12 mouse cellular contexts compared by ENCODE assay signal in the genomic region with DNA sequence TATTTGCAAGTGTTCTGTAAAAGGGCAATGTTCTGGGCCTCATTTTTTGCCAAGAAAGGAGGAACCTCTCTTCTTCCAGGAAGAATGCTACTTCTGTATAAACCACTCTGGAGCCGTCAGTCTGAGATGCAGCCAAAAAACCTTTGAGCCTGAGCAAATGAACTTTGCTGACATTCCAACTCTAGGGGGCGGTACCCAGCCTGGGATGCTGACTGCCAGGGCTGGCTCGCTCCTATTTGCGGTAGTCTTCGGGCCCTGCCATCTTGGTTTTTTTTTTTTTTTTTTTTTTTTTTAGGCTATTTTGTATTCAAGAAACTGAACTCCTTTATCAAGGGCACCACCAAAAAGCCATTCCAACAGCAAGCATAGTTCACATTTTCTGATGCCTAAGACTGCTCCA.
DNase-seq lines count a peak whose midpoint lies in the region; ATAC-seq and TF ChIP-seq lines count a peak whose summit lies in the region.
"Had no signal": no experiment of that assay in that cellular context is flagged by ENCODE, and none has a peak within 500 bp of the region (broad histone marks: within the 10 kb centered on the region; RNA-seq: fewer than 3 reads in every experiment).

No protein-coding gene starts in this region.

- WGBS in liver, embryonic 14.5 days (ENCODE audit: insufficient replicate concordance), result 84% methylated on average over 5 of the region's 5 CpGs
- WGBS in liver, postnatal 0 days (ENCODE audit: insufficient replicate concordance), result 68% methylated on average over 5 of the region's 5 CpGs

- no peaks in the 10 kb centered on the region for H3K4me1 ChIP-seq in liver, embryonic 14.5 days (replicated peaks; ENCODE audit: control insufficient read depth in 2 of 2, insufficient read depth in 2 of 2, low read length in 1 of 2)
- no peaks in the 10 kb centered on the region for H3K4me1 ChIP-seq in liver, postnatal 0 days (ENCODE audit: insufficient read depth)
- no peaks in the 10 kb centered on the region for H3K4me1 ChIP-seq in ES-Bruce4 (ENCODE audit: control insufficient read depth, insufficient read depth, low read length)
- H3K4me1 ChIP-seq: heart, embryonic 10.5 days; hindbrain, embryonic 12.5 days; limb, embryonic 12.5 days had no signal

- no peak overlapping the region for H3K4me2 ChIP-seq in liver, embryonic 14.5 days (ENCODE audit: low read depth)
- no peak overlapping the region for H3K4me2 ChIP-seq in liver, postnatal 0 days (ENCODE audit: low read depth, low read length)
- H3K4me2 ChIP-seq: hindbrain, embryonic 12.5 days; limb, embryonic 12.5 days had no signal

- H3K9ac ChIP-seq in liver, embryonic 14.5 days (replicated peaks), result no peak overlapping the region
- no peak overlapping the region for H3K9ac ChIP-seq in liver, postnatal 0 days (replicated peaks)
- no peak overlapping the region for H3K9ac ChIP-seq in ES-Bruce4 (ENCODE audit: low read depth, poor library complexity, severe bottlenecking)
- H3K9ac ChIP-seq: hindbrain, embryonic 12.5 days; limb, embryonic 12.5 days had no signal

- no peaks in the 10 kb centered on the region for H3K36me3 ChIP-seq in liver, embryonic 14.5 days (replicated peaks; ENCODE audit: control insufficient read depth, insufficient read depth, low read depth)
- no peaks in the 10 kb centered on the region for H3K36me3 ChIP-seq in liver, postnatal 0 days (replicated peaks; ENCODE audit: insufficient read depth, low read length)
- no peaks in the 10 kb centered on the region for H3K36me3 ChIP-seq in ES-Bruce4 (ENCODE audit: control insufficient read depth, insufficient read depth, low read length, poor library complexity, severe bottlenecking)
- H3K36me3 ChIP-seq: heart, embryonic 10.5 days; hindbrain, embryonic 12.5 days; limb, embryonic 12.5 days had no signal

- H3K4me3 ChIP-seq in liver, embryonic 14.5 days (ENCODE audit: insufficient read depth in 1 of 2, low read depth in 2 of 2, low read length in 2 of 2), result no peak overlapping the region
- no peak overlapping the region for H3K4me3 ChIP-seq in liver, postnatal 0 days (ENCODE audit: low read depth, low read length)
- H3K4me3 ChIP-seq in ES-Bruce4 (ENCODE audit: low read depth, low read length), result no peak overlapping the region
- H3K4me3 ChIP-seq: heart, embryonic 10.5 days; hindbrain, embryonic 12.5 days; limb, embryonic 12.5 days had no signal

- peak; percentile 49 for DNase-seq in heart, adult 11 months
- DNase-seq in heart, adult 8-10 months (ENCODE audit: low spot score), result no peak
- no peak for DNase-seq in liver, embryonic 14.5 days (ENCODE audit: low read depth in 3 of 3, low spot score in 3 of 3)
- DNase-seq in liver, postnatal 0 days, result no peak
- peak; percentile 34 to 44 for DNase-seq in kidney, postnatal 25 days
- no peak for DNase-seq in left cerebral cortex, adult 8-10 months (ENCODE audit: low spot score in 2 of 2)
- DNase-seq: B cell, adult 2 months had no signal

- TF ChIP-seq EP300 in liver, embryonic 14.5 days (IDR thresholded peaks at IDR 0.05; ENCODE audit: low read depth), result no peak
- TF ChIP-seq EP300 in liver, postnatal 0 days (IDR thresholded peaks at IDR 0.05; ENCODE audit: low read depth), result no peak
- TF ChIP-seq EP300 in ES-Bruce4 (IDR thresholded peaks at IDR 0.05; ENCODE audit: insufficient read depth, low read depth, low read length), result no peak

- H3K27ac ChIP-seq in liver, embryonic 14.5 days, result no peak overlapping the region
- H3K27ac ChIP-seq in liver, postnatal 0 days (ENCODE audit: low read depth), result no peak overlapping the region
- no peak overlapping the region for H3K27ac ChIP-seq in ES-Bruce4 (ENCODE audit: insufficient read depth, low read length)
- H3K27ac ChIP-seq: heart, embryonic 10.5 days; hindbrain, embryonic 12.5 days; limb, embryonic 12.5 days had no signal

- H3K9me3 ChIP-seq in liver, embryonic 14.5 days (ENCODE audit: control insufficient read depth, low read length), result no peaks in the 10 kb centered on the region
- H3K9me3 ChIP-seq in liver, postnatal 0 days (ENCODE audit: low read length), result no peaks in the 10 kb centered on the region
- no peaks in the 10 kb centered on the region for H3K9me3 ChIP-seq in ES-Bruce4 (replicated peaks; ENCODE audit: control insufficient read depth, insufficient read depth, low read length, poor library complexity, severe bottlenecking)
- H3K9me3 ChIP-seq: heart, embryonic 10.5 days; hindbrain, embryonic 12.5 days; limb, embryonic 12.5 days had no signal

- peak; percentile 30; the same call in 1 of the 2 replicates for TF ChIP-seq CTCF in liver, embryonic 14.5 days (IDR thresholded peaks at IDR 0.05; ENCODE audit: low read depth)
- no peak for TF ChIP-seq CTCF in liver, postnatal 0 days (IDR thresholded peaks at IDR 0.05; ENCODE audit: low read depth)
- TF ChIP-seq CTCF in ES-Bruce4 (IDR thresholded peaks at IDR 0.05; ENCODE audit: low read depth, low read length), result peak; percentile 41

- ATAC-seq in liver, embryonic 14.5 days (ENCODE audit: insufficient read depth), result no peak
- no peak for ATAC-seq in liver, postnatal 0 days
- ATAC-seq in erythroblast, adult 5-6 weeks (replicated peaks; ENCODE audit: low FRiP score, poor library complexity, severe bottlenecking), result no peak

- no peaks in the 10 kb centered on the region for H3K27me3 ChIP-seq in liver, embryonic 14.5 days (ENCODE audit: control insufficient read depth, insufficient read depth, low read length)
- H3K27me3 ChIP-seq in liver, postnatal 0 days (ENCODE audit: insufficient read depth, low read length), result no peaks in the 10 kb centered on the region
- no peaks in the 10 kb centered on the region for H3K27me3 ChIP-seq in ES-Bruce4 (ENCODE audit: control insufficient read depth, insufficient read depth, low read length, poor library complexity, severe bottlenecking)
- H3K27me3 ChIP-seq: hindbrain, embryonic 12.5 days; limb, embryonic 12.5 days had no signal

- no peak for TF ChIP-seq POLR2A in ES-Bruce4 (IDR thresholded peaks at IDR 0.05; ENCODE audit: insufficient read depth, low read length)

Comparison
In these comparisons a context has a peak if more than half of its experiments do, and no peak if none do; other contexts are left out.
1. DNase-seq: peak in heart, adult 11 months (single experiment) and kidney, postnatal 25 days (2 of 2); none in heart, adult 8-10 months (single experiment), liver, embryonic 14.5 days (0 of 3), liver, postnatal 0 days (single experiment) and left cerebral cortex, adult 8-10 months (0 of 2).